Mouse (Mus musculus): Measurements from ENCODE around the gene Il20rb.

Il20rb gene

DNA sequence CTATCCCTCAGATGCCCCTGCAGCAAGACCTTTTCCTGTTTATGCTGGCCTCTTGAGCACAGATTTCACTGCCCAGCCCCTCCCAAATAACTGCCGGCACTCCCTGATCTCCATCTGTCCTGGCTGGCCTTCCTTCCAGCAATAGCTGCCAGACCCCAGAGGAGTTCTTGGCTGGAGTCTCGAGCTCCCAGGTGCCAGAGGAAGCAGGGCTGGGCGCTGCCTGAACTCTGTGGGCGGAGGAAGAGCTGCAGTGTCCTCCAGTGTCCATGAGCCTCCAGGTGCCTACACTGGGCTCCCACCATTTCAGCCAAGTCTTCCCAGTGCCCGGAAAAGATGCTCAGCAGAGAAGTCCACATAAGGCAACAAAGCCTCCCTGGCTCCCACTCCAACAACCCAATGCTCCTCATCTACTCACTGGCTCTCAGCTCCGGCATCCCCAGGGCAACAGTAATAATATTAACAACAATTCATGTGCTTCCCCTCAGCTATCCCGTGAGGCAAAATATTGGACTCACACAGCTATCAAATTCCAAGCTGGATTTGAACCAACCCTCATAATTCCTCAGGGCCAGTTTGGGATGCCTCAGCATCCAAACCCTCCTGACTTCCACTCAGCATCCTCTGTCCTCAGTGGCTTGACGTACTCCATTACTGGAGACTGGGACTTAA lies 15.5 kb downstream of the Il20rb start:
- DNase-seq (ENCODE audit: low spot score in 2 of 2) = no peak

DNA sequence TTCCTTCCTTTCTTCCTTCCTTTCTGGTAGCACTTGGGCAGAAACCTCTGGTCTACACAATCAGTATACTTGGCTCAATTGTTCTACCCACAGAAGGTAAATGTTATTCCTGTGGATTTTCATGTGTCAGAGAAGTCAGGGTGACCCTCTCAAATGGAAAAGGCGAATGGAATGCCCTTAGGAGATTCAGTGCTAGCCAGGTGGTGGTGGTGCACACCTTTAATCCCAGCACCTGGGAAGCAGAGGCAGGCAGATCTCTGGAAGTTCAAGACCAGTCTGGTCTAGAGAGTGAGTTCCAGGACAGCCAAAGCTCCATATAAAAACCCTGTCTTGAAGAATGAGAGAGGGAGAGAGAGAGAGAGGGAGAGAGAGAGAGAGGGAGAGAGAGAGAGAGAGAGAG lies 16.4 kb downstream of the Il20rb start:
- no peak for DNase-seq (ENCODE audit: low spot score in 2 of 2)

DNA sequence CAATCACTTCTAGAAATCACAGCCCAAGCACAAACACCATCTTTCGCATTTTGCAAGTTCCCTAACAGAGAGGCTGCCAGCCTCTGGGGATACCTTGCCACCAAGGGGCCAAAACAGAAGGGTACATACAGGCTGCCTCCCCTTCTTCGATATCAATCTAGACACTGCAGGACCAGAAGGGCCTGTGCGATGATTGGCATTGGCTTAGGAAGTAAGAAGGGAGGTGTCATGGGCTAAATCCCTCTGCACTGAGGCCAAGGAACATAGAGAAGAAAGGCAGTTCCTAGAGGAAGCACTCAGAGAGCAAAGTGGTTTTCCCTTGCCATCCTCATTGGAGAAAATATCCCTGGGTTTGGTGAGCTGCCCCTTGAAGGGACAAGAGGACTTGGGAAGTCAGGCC lies 16.9 kb downstream of the Il20rb start:
- DNase-seq (ENCODE audit: low spot score in 2 of 2) = no peak

DNA sequence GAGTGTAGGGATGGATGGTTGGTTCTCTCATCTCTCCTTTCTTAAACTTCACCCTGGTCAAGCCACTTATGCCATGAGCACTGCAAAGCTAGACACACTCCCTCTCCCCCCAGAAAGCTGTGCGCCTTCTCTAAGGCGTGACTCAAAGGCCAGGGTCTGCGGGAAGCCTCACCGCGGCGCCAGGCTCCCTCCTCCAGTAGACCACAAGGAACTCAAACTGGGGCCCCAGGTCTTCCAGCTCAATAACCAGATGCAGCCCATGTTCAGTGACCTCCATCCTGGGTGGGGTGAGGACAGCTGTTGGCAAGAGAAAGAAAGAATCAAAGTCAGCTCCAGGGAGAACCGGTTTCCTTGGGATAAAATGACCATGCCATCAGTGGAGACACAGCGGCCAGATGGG lies 18.4 kb downstream of the Il20rb start:
- no peak for DNase-seq (ENCODE audit: low spot score in 2 of 2)

DNA sequence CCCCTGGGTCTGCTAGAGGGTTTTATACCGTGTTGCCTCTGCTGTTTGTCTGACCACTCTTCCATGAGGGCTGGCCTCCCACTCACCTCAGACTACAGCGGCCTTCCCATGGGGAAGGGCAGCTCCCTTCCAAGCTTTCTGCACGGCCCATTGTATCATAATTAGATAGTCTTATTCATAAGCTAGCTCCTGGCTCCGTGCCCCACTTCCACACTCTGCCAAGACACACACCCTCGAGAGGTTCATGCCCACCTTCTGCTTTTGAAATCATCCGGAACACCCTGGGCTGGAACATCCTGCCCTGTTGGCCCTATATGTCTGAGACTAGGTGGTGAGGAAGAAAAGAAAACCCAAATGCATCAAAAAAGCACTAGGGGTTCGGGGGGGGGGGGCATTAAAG lies 18.9 kb downstream of the Il20rb start:
- no peak for DNase-seq (ENCODE audit: low spot score in 2 of 2)

DNA sequence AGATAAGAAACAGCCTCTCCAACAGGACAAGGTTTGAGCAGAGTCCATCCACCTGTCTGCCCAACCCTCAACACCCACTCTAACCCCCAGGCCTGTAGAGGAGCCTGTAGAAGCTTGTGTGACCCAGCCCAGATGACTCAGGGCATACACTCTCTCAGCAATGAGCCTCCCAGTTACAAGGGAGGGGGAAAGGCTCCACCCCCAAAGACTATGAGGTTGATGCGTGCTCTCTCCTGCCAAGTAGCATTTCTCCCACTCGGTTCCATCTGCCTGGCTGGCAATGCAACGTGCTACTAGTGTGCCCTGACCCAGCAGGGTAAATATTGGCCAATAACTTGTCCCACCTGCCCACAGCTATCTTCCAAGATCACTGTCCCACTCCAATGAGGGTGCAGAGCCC lies 19.8 kb downstream of the Il20rb start:
- DNase-seq (ENCODE audit: low spot score in 2 of 2) = no peak

DNA sequence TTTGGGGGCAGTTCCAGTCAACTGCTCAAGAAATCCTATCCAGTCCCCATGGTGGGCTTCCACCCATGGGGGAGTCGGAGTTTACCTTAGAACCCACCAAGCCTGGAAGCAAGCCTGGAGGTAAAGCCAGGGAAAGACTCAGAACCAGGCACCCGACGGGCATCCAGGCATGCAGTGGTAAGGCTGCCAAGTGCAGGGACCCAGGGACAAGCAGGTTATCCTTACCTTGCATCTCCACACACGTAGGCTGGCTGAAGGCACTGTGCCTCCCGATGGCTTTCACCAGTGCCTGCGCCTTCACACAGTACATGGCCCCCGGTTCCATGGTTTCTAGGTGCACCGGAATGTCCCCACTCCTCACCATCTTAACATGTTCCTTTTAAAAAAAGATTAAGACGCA lies 20.6 kb downstream of the Il20rb start:
- no peak for DNase-seq (ENCODE audit: low spot score in 2 of 2)

DNA sequence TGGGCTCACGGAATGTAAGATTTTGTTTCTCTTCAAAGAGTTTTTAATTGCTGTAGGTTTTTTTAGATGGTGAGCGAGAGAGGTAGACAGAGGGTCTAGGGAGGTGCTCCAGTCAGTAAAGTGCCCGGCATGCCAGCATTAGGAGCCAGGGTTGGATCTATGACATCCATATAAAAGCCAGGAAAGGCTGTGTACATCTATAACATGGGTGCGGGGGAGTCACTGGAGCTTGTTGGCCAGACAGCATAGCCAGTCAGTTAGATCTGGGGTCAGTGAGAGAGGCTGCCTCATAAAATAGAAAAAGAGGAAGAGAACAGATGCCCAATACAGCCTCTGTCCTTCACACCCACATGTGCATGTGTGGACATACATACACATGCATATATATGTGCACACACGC lies 21.2 kb downstream of the Il20rb start:
- no peak for DNase-seq (ENCODE audit: low spot score in 2 of 2)

DNA sequence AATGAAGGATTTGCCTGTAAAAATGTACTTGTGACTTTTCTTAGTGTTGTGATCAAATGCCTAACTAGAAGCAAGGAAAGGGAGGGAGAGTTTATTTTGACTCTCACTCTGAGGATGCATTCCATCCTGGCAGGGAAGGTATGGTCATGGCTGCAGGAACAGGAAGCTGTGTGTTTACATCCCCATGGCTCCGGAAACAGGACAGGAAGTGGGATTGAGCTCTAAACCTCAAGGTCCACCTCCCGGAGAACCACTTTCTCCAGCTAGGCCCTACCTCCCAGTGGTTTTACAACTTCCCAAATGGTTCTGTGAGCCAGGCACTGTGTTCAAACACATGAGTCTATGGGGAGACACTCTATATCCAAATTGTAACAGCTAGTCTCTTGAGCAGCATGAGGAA lies 22.8 kb downstream of the Il20rb start:
- DNase-seq (ENCODE audit: low spot score in 2 of 2) = no peak

DNA sequence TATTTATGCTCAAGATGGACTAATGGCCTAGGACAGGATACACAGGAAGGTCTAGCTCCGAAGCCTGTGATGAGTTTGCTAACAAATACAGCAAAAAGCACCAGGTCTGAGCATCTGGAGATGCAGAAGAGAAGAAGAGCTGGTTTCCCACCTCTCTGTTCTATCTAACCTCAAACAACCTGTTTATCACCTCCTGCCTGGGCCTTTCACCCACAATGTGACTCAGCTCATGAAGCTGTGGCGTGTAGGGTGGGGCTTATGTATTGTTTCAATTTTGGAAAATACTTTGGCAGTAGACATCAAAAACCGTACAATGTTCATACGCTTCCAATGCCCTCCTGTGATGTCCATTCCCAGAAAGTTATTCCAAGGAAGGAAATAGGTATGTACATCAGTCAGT lies 24.5 kb downstream of the Il20rb start:
- no peak for DNase-seq (ENCODE audit: low spot score in 2 of 2)

DNA sequence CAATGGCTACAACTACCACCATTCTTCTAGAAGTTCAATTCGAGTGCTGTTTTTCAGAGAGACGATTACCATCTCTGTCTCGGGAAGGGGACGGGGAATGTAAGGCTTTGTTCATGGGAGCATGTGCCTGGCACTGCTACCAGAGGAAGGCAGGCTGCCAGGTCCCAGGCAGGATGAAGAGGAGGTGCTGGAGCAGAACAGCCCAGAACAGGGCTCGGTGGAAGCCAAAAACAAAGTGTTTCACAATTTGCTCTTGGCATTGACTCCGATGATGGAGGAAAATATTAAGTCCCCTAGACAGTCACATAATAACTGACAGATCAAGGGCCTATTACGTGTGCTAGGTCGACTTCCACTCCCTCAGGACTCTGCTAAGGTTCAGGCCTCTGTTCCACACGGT lies 24.9 kb downstream of the Il20rb start:
- peak in 1 of 2 experiments; percentile 19 for DNase-seq (ENCODE audit: low spot score in 2 of 2)

DNA sequence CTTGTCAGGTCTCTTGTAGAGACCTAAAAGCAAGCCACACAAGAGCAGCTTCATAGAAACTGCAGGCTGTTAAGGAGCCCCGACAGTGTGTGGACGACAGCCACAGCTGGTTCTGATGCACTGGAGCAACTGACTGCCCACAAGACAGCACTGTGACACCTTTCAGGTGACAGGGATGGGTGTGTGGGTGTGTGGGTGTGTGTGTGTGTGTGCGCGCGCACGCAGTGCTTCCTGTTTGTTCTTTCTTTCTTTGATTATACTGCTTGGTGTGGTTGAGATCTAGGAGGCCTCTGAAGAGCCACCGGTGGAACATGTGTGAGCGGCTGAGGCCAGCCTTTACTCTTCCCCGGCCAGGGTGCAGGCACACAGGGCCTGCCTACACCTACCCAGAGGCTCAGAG lies 26.4 kb downstream of the Il20rb start:
- DNase-seq (ENCODE audit: low spot score in 2 of 2) = no peak

DNA sequence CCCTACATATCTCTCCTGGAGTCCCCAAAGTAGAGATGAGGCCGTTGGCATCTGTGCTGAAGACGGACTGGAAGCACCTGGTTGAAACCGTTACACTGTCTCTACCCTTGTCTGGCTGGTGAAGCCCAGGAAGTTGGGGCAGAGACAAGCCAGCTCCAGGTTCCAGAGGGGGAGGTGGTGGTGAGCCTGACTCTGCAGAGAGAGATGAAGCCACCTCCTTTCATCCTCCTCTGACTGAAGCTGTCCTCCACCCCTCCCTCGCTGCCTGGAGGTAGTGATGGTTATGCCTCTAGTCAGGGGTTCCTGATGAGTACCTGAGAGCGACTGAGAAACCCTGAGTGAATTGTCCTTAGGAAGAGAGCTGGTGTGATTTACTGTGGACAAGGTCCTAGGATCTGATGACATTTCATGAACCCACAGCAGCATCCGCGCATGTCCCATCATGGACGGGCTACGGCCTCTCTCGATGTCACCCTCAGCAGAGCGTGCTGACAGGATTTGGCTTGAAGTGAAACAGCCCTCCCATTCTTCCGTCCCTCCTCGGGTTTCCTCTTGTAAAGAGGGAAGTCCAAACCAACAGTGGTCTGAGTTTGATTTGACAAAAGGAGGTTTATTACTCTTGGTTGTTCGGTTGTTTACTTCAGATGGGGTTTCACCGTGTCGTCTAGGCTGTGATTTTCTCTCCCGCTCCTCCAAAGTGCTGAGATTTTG lies 28.5 kb downstream of the Il20rb start:
- DNase-seq (ENCODE audit: low spot score in 2 of 2) = no peak

DNA sequence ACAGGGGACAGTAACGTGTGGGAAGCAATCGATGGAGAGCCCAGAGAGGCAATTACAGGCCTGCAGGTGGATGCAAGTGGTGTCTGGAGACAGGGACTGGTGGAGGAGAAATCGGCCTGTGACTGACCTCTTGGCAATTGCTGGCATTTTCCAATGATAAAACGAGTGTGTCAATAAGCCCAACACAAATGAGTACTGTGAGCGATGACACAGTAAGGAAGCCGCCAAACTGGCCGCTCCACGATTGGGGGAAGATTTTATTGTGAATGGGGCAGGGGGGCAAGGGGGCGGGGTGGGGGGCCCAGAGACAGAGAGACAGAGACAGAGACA lies 32.0 kb downstream of the Il20rb start:
- DNase-seq (ENCODE audit: low spot score in 2 of 2) = no peak

DNA sequence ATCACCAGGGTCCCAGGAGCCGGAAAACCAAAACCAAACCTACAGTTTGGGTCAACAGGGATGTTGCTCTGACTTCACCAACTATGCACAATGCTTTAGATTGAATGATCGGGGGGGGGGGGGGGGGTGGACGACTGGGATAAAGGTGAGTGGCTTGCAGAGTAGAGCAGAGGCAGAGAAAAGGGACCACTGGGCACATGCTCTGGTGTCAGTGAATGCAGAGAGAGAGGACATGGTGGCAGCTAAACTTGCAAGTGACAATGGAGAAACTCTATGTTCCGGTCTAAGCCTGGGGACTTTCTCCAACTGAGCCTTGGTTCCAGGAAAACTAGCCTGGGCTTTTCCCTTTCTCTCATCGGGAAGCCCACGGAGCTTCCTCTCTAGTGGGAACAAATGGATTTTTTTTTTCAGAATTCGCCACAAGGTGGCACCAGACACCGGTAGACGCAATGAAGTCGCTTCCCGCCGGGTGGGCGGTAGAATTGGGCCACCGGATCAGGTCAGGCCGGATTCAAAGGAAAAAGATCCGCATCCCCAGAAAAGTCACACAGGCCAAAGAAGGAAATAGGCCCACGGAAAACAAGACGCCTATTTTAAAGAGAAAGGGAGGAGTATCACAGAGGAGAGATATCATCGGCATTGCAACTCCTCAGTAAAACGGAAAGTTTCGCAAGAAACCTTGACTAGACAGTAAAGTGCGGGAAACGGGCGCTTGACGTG lies 32.5 kb downstream of the Il20rb start:
- DNase-seq (ENCODE audit: low spot score in 2 of 2) = peak; percentile 82 to 85

DNA sequence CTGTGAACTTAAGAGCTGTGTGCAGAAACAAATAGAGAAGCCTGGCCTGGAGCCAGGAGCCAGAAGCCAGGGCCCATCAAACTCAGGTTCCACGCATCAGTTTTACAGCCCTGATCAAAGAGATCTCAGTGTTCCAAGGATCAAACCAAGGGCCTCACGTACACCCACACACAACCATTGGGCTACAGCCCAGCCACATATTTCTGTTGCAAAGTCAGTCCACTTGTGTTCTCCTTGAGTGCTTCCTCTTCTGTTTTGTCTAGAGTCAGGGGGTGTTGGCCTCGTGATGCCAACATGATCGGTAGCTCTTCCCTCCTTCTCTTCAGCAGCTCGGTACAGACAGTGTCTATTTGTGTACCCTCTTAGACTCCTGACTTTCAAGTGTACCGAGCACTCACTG lies 34.2 kb downstream of the Il20rb start:
- DNase-seq (ENCODE audit: low spot score in 2 of 2) = no peak

DNA sequence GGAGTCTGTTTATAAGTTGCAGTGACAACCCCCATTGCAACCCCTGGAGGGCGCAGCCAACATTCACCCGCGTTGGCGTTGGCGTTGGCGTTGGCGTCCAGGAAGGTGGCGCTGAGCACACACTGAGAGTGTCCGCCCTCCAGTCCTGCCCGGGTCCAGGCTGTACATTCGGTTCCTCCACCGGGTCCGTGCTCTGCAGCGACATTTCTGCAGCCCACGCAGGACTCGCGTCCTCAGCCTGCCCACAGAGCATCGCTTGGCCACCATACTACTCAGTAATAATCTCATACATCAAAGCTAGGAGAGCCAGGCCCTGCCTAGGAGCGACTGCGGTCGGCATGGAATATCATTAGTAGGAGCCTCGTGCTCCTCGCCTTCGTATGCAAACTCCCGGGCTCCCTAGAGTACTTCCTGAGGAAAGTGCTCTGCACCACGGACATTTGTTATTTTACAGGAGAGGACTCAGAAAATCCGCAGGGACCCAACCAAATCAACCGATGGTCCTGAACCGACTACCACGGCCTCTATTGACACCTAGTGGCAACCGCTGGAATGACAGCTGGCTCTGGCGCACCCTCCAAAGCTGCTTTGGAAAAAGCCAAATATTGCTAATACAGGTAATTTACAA lies 40.4 kb downstream of the Il20rb start:
- DNase-seq (ENCODE audit: low spot score in 2 of 2) = peak; percentile 85

DNA sequence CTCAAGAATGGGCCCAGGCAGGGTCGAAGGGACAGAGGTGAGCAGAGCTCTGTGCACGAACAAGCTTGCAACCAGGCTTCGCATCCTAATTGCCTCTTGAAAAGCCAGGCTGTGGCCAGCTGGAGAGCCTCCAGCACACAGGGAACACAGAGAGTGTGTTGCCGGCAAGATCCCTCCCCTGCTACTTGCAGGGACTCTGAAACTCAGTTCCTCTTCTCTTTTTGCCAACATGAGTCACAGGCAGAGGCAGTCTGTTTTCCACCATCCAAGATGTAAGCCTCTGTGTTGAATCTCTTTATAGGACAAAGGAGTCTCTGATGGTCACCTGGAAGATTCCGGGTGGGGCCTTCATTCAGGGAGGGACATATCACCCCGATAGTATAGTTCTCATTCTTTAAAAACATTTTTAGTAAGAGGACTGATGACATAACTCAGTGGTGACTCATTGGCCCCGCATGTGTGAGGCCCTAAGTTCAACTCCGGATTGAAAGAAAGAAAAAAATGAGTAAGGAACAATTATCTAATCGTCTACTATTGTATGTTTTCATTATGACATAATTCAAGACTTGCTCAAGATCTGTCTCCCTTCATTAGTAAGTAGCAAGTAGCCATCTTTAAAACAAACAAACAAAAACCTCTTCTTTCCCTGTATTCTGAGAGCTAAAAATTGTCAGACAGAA lies 46.3 kb downstream of the Il20rb start:
- peak; percentile 24 to 41 for DNase-seq (ENCODE audit: low spot score in 2 of 2)

DNA sequence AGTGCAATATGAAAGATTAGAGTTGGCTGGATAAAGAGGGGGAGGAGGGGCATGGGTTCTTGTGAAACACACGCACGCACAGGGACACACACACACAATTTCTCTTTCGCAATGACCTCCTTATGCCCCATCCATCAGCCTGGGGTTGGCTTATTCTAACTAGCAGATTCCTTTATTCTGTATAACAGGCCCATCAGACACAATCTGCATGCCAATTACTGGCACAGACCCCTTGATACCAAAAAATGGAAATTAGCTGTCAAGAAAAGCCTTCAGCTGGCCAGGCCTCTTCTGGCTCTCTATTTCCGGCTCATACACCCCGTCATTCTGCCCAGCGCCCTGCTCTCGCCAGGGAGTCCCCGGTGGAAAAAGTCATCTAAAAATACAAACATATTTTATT lies 47.1 kb downstream of the Il20rb start:
- DNase-seq (ENCODE audit: low spot score in 2 of 2) = no peak

DNA sequence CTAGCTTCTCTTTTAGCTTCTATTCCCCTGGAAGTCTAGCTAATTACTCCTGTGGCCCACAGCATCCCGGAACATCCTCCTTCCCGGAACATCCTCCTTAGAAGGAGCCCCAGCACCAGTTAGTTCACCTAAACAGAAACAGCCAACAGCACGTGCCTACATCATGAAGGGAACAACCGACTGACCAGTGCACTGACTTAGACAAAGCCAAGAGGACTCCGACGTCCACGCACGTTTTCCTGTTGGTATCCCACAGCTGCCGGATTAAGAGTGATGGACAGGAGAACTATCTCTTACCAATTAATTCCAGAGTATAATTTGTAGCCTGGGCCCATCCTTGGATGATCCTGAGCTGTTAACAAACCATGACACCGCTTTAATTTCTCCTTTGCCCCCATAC lies 47.6 kb downstream of the Il20rb start:
- no peak for DNase-seq (ENCODE audit: low spot score in 2 of 2)

DNA sequence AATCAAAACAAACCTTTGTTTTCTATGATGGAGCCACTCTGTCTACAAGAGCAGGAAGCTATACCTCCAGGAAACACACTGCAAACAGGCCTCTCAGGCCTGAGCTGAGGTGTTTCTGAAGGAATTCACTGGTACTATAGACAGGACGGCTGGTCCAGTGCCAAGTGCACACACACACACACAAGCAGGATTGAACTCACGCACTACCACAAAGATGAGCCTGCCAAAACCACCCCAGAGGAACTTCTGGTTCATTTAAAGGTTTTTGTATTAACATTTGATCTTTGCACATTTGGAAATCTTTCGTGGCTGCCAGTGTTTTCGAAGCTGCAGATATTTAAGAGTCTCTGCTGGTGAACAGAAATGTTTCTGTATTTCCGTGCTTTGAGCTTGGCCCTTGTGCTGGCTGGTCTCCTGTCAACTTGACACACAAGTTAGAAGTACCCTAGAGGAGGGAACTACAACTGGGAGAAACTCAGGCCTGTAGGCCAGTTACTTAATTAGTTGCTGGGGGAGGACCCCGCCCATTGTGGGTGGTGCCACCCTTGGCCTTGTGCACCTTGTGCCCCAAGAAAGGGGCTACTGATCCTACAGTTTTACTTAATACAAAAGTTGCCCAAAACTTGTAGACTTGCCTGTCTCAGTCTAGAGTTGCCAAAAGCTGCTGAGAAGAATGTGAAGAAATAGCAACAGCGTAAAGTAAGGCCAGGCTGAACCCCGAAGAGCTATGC lies 49.6 kb downstream of the Il20rb start:
- no peak for DNase-seq (ENCODE audit: low spot score in 2 of 2)

DNA sequence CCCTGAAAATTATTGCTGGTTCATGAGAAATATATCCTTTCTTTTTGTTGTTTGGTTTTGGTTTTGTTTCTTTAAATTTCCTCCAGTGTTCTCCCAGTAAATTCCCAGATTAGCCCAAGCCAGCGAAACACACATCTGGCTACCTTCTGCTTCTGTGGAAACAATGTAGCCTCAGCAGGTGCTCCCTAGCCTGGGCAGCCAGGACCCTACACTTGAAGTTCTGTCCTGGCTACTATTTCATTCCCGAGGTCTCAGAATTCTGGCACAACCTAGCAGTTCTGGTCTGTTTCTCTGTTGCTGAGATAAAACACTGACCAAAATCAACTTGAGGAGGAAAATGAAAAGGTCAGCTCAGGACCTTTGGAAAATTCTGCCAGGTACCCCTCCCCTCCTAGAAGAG lies 55.2 kb downstream of the Il20rb start:
- DNase-seq (ENCODE audit: low spot score in 2 of 2) = no peak
